Mouse (Mus musculus) frontal cortex, adult (tissue): Measurements from ENCODE around the gene Gpn3.
A peak's percentile ranks its signal among the peaks of the same experiment; 100 is the strongest.

Experiments used
- ATAC-seq: cut with Nextera tagmentation; 2 replicates; pipeline ENCODE4 v1.9.2; 2017; ENCODE audit warnings: mild to moderate bottlenecking, moderate library complexity, mixed read lengths; ENCODE audit not compliant: low TSS enrichment

Gpn3 gene

DNA sequence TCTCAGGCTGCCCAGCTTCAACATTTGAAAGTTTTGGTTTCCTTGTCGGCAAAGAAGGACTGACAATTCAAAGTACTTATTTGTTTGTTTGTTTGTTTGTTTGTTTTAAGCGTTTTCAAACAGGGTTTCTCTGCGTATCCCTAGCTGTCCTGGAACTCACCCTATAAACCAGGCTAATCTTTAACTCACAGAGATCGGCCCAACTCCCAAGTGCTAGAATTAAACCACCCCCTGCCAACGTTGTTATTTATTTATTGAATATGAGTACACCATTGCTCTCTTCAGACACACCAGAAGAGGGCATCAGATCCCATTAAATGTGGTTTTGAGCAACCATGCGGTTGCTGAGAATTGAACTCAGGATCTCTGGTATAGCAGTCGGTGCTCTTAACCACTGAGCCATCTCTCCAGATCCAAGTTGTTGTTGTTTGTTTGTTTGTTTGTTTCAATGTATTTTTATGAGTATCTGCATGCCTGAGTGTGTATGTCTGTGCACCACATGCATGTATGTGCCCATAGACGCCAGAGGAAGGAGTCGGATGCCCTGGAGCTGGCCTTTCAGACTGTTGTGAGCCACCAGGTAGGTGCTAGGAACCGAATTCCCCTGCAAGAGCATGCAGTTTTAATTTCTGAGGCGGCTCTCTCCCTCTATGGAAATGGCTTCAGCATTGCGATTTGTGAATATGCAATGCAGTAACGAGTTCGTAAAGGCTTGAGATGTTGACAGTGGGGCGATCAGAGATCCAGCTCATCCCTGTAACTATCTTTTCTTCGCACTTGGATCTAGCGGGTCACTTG lies 49.8 kb downstream of the Gpn3 start, which contains the start of gene Anapc7:
Gene Anapc7, plus strand, starts transcription at position 423 of the 798 bp plus-strand sequence.
- peak; percentile 41 for ATAC-seq

GRCm38 (mm10) chr5:122422071-122422964 lies 50.6 kb downstream of the Gpn3 start:
- ATAC-seq: peak; percentile 95

DNA sequence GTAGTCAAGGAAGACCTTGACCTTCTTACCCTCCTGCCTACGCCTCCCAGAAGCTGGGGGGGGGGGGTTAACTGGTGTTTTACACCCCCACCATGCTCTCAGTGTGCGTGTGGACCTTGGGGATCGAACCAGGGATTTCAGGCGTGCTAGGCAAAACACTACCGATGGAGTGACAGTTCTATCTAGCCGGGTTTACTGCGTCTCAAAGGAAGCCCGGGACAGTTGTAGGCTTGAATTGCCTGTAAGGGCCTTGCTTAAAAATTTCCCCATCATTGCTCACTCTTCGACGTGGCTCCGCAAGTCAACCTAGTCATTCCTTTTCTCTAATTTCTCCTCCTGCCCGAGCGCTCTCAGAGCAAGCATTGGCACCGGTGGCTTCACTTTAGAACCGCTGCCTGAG lies 51.4 kb downstream of the Gpn3 start:
- ATAC-seq: no peak

GRCm38 (mm10) chr5:122425550-122425949 lies 53.9 kb downstream of the Gpn3 start:
- ATAC-seq: no peak

GRCm38 (mm10) chr5:122430036-122430775 lies 58.5 kb downstream of the Gpn3 start:
- no peak for ATAC-seq

- ATAC-seq: no peak
Observed at GRCm38 (mm10) chr5:122431221-122431620, 59.5 kb downstream of the Gpn3 start.
